Mouse (Mus musculus) neural tube, embryonic 14.5 days (tissue): Measurements from ENCODE around the gene Hcfc2. TPM values are rescaled to one million over a fixed set of nuclear protein-coding genes. Genes with fewer than 3 reads are reported as not detected.

ENCODE experiments used
- ATAC-seq: fragments of 200-750 bp; cut with Nextera tagmentation; 2 replicates; pipeline ENCODE4 v1.8.0; 2017; ENCODE audit warnings: low read depth, mild to moderate bottlenecking, moderate TSS enrichment, moderate library complexity
- H3K27ac ChIP-seq: fragments of 300-500 bp; sonication (generic); 2 replicates; pipeline ENCODE4 v1.5.1; 2014; ENCODE audit warnings: low read depth, mild to moderate bottlenecking, control low read depth, low read length, moderate library complexity, mixed read lengths
- H3K27me3 ChIP-seq: fragments of 300-500 bp; sonication (generic); 2 replicates; pipeline ENCODE4 v1.6.1; 2014; ENCODE audit warnings: low read length; ENCODE audit not compliant: control insufficient read depth, insufficient read depth
- H3K36me3 ChIP-seq: fragments of 300-500 bp; sonication (generic); 2 replicates; pipeline ENCODE4 v1.6.1; 2014; ENCODE audit warnings: low read length, mixed read lengths; ENCODE audit not compliant: control insufficient read depth, insufficient read depth
- H3K4me1 ChIP-seq: fragments of 300-500 bp; sonication (generic); 2 replicates; pipeline ENCODE4 v1.6.1; 2014; ENCODE audit warnings: low read length; ENCODE audit not compliant: control insufficient read depth, insufficient read depth
- H3K4me2 ChIP-seq: fragments of 300-500 bp; sonication (generic); 2 replicates; pipeline ENCODE4 v1.6.1; 2014; ENCODE audit warnings: mild to moderate bottlenecking, low read depth, low read length, control low read depth
- H3K4me3 ChIP-seq: fragments of 300-500 bp; sonication (generic); 2 replicates; pipeline ENCODE4 v1.5.1; 2014; ENCODE audit warnings: low read depth, low read length, control low read depth, mixed read lengths
- H3K9ac ChIP-seq: fragments of 300-500 bp; sonication (generic); replicated peaks from 2 replicates; pipeline ENCODE4 v1.6.1; 2014; ENCODE audit warnings: low read depth, mild to moderate bottlenecking, control low read depth, low read length, mixed read lengths
- H3K9me3 ChIP-seq: fragments of 300-500 bp; sonication (generic); 2 replicates; pipeline ENCODE4 v1.6.1; 2016; ENCODE audit warnings: low read length; ENCODE audit not compliant: control insufficient read depth
- WGBS: fragments of 180-500 bp; shearing (Covaris S2); extraction: QIAGEN DNeasy Blood & Tissue Kit; methylation state at CpG from one replicate; pipeline ENCODE4 v1.1.7; 2014; 5-methylcytosine and 5-hydroxymethylcytosine counted together
- polyA plus RNA-seq: library from polyadenylated mRNA; unstranded; fragments of >200 nt; fragmentation: Nextera tagmentation; extraction: Ambion mirVana; gene quantifications from 2 replicates; pipeline ENCODE4 v1.2.1, GENCODE M21; 2014

Gene Hcfc2
- polyA plus RNA-seq, 1 experiment from 2014 or later, result 38.2 TPM

DNA sequence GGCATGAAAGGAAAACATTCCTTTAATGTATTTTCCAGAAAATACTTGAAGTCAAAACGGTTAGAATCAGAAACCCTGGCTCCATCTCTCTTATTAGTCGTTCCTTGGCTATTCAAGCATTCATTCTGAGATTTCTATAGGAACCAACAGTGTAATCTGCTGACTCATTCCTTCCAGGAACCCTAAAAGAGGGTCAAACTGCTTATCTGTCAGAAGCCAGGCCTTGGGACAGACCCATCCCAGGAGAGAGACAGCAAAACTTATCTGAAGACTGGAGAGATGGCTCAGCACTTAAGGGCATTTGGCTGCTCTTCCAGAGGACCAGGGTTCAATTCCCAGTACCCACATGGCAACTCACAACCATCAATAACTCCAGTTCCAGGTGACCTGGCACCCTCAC is 81.1 kb downstream of the Hcfc2 start:
- H3K36me3 ChIP-seq, result no peaks in the 10 kb centered on the region
- no peak for ATAC-seq
- WGBS, result 84% methylated on average over 2 of the region's 2 CpGs
- 0 out of 2 replicates have a peak, but pooled peaks cover 4% of the 10 kb centered on the region for H3K4me1 ChIP-seq
- H3K9me3 ChIP-seq, result no peaks in the 10 kb centered on the region
- H3K4me3 ChIP-seq, result no peak overlapping the region
- no peaks in the 10 kb centered on the region for H3K27me3 ChIP-seq
- no peak overlapping the region for H3K27ac ChIP-seq
- H3K4me2 ChIP-seq, result no peak overlapping the region
- H3K9ac ChIP-seq, result no peak overlapping the region

DNA sequence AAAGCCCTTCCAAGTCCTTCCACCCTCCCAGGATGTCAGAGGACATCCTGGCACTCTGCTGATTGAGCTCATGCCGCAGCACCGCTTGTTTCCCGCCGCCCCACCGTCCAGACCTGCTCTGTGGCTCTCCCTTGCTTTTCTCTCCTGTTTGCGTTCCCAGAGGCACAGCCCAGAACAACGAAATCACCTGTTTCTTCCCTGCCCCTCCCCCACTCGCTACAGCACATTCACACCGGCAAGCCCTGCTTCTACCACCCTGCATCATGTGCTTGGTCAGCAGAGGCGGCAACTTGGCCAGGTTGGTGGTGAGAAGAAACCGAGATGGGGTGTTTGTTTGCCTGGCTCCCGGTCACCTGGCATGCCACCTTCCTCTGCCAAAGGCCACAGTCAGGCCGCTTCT is 81.9 kb downstream of the Hcfc2 start:
- H3K27me3 ChIP-seq, result no peaks in the 10 kb centered on the region
- no peak overlapping the region for H3K9ac ChIP-seq
- 0 out of 2 replicates have a peak, but pooled peaks cover 4% of the 10 kb centered on the region for H3K4me1 ChIP-seq
- 38% methylated on average over 13 of the region's 13 CpGs for WGBS
- H3K36me3 ChIP-seq, result no peaks in the 10 kb centered on the region
- H3K4me3 ChIP-seq, result no peak overlapping the region
- H3K9me3 ChIP-seq, result no peaks in the 10 kb centered on the region
- H3K4me2 ChIP-seq, result no peak overlapping the region
- no peak for ATAC-seq
- no peak overlapping the region for H3K27ac ChIP-seq

DNA sequence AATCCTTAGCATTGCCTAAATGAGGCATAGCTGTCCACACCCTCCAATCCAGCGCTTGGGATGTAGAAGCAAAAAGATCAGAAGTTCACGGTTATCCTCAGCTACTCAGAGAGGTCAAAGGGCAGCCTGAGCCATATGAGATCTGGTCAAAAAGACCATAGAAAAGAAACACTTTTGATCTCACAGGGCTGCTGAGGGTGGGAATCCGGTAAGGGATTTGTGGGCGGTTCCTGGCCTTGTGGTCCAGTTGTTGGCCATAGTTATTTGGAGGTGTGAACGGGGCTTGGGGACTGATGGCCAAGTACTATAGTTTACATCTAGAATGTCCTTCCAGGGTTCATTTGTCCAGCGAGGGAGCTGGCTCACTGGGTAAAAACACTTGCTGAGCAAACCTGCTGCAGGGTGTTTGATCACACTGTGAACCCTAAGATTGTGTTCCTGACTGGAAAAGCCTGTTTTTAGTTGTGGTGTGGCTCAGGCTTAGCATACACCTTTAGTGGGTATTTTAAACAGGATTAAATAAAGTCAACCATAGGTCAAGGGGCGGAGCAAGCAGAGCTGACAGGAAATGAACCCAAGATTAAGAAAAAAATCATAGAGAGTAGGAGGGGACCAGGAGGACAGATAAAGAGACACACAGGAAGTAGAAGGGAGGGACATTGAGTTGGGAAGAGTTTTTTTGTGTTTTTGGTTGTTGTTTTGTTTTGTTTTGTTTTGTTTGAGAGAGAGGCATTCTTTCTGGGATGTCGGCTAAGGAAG is 83.0 kb downstream of the Hcfc2 start:
- Histone ChIP-seq H3K4me2 (no peak overlapping the region), H3K27ac (no peak overlapping the region), H3K9ac (no peak overlapping the region), H3K9me3 (no peaks in the 10 kb centered on the region), H3K27me3 (no peaks in the 10 kb centered on the region), H3K4me1 (0 out of 2 replicates have a peak, but pooled peaks cover 4% of the 10 kb centered on the region), H3K4me3 (no peak overlapping the region), H3K36me3 (no peaks in the 10 kb centered on the region)
- 84% methylated on average over 8 of the region's 8 CpGs for WGBS
- no peak for ATAC-seq

DNA sequence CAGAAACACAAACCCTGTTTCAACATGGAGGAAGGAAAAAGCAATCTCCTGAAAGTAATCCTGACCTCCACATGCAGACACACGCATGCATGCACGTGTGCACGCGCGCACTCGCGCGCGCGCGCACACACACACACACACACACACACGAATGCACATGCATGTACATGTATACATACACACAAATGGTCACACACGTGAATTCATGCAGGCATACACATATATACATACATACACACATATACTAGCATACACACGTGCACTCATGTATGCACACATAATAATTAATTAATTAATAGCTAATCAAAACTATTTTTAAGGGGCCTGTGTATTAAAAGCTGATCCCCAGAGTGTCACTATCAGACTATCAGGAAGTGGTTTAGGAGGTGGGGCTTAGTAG is 83.9 kb downstream of the Hcfc2 start:
- Histone ChIP-seq H3K36me3 (no peaks in the 10 kb centered on the region), H3K9ac (no peak overlapping the region), H3K27ac (no peak overlapping the region), H3K9me3 (no peaks in the 10 kb centered on the region), H3K27me3 (no peaks in the 10 kb centered on the region), H3K4me2 (no peak overlapping the region), H3K4me1 (0 out of 2 replicates have a peak, but pooled peaks cover 4% of the 10 kb centered on the region), H3K4me3 (no peak overlapping the region)
- no peak for ATAC-seq
- 96% methylated on average over 14 of the region's 14 CpGs for WGBS

DNA sequence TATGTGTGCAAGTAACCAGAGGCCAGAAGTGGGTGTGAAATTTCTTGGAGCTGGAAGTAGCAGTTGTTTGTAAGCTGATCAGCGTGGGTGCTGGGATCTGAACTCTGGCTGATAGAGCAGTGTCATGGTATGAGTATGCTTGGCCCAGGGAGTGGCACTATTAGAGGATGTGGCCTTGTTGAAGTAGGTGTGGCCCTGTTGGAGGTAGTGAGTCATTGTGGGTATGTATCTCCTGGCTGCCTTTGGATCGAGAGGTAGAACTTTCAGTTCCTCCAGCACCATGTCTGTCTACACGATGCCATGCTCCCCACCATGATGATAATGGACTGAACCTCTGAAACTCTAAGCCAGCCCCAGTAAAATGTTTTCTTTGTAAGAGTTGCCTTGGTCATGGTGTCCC is 84.4 kb downstream of the Hcfc2 start:
- H3K4me2 ChIP-seq, result no peak overlapping the region
- WGBS, result 95% methylated on average over 3 of the region's 3 CpGs
- 0 out of 2 replicates have a peak, but pooled peaks cover 4% of the 10 kb centered on the region for H3K4me1 ChIP-seq
- no peaks in the 10 kb centered on the region for H3K36me3 ChIP-seq
- ATAC-seq, result no peak
- no peak overlapping the region for H3K4me3 ChIP-seq
- no peaks in the 10 kb centered on the region for H3K9me3 ChIP-seq
- H3K9ac ChIP-seq, result no peak overlapping the region
- no peak overlapping the region for H3K27ac ChIP-seq
- H3K27me3 ChIP-seq, result no peaks in the 10 kb centered on the region

DNA sequence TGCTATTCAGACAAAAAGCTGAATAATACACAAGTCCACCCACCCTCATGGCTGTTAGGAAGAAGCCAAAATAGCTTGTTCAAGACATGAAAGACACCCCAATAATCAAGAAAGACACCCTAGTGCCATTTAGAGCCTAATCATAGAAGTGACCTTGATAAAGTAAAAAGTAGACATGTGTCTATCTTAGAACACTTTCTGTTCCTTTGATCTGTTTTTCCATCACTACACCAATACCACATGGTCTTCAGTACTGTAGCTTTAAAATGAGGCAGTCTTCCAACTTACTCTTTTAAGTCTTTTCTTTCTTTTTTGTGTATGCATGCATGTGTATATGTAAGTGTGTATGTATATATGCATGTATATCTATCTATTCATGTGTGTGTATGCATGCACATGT is 84.9 kb downstream of the Hcfc2 start:
- H3K27me3 ChIP-seq, result no peaks in the 10 kb centered on the region
- no peak for ATAC-seq

DNA sequence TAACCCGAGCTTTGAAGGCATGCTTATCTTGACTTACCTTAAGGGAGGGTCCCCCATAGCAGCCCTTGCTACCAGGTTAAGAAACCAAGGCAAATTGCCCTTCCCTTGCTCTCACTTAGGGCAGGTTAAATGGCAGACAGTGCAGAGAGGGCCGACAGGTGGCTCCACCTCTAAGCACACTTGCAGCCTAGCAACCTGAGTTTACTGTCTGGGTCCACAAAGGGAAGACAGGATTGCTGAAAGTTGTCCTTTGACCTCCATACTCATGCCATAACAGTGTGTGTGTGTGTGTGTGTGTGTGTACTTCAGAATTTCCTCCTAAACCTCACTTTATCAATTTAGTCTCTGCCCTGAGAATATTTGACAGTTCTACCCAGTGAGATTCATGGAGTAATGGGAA is 86.5 kb downstream of the Hcfc2 start:
- Histone ChIP-seq H3K9me3 (no peaks in the 10 kb centered on the region), H3K27ac (no peak overlapping the region), H3K4me2 (no peak overlapping the region), H3K4me3 (no peak overlapping the region), H3K27me3 (no peaks in the 10 kb centered on the region), H3K4me1 (0 out of 2 replicates have a peak, but pooled peaks cover 4% of the 10 kb centered on the region), H3K9ac (no peak overlapping the region), H3K36me3 (no peaks in the 10 kb centered on the region)
- no peak for ATAC-seq
- 45% methylated on average over 2 of the region's 2 CpGs for WGBS

More for the DNA sequence above, 84.9 kb downstream of the Hcfc2 start:
- Histone ChIP-seq H3K4me1 (0 out of 2 replicates have a peak, but pooled peaks cover 4% of the 10 kb centered on the region), H3K27ac (no peak overlapping the region), H3K9ac (no peak overlapping the region), H3K4me2 (no peak overlapping the region), H3K36me3 (no peaks in the 10 kb centered on the region), H3K9me3 (no peaks in the 10 kb centered on the region), H3K4me3 (no peak overlapping the region)

DNA sequence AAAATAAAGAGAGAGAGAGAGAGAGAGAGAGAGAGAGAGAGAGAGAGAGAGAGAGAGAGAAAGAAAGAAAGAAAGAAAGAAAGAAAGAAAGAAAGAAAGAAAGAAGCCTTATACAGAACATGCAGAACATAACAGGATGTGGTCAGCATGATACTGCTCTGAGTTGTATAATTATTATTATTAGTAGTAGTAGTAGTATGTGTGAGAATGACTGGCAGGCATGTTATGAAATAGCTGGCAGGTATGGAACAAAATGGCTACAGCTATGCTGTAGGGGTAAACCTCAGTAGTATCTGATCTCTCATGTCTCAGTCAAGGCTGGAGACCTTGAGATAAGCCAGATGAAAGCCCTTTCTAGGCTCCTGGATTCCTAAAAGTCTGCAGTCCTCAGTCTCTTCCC is 93.2 kb downstream of the Hcfc2 start:
- Histone ChIP-seq H3K36me3 (no peaks in the 10 kb centered on the region), H3K9me3 (no peaks in the 10 kb centered on the region), H3K9ac (no peak overlapping the region), H3K4me3 (no peak overlapping the region), H3K4me2 (no peak overlapping the region), H3K4me1 (no peaks in the 10 kb centered on the region), H3K27me3 (no peaks in the 10 kb centered on the region), H3K27ac (no peak overlapping the region)
- no peak for ATAC-seq

DNA sequence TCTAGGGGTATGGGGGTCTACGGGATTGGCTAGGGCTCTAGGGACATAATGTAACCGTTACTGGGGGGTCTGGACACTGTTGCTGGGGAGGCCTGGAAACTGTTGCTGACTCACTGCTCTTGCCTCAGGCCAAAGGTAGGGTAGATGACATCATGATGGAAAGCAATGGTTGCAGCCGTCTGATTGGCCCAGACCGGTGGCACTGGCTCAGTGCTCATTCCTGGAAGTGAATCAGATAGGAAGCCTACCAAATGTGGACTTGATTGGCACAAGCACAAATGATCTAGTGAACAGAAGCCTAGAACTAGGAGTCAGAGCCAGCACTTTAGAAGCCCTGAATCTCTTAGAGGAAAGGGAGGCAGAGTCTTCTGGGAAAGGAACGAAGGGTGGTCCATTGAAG is 94.5 kb downstream of the Hcfc2 start:
- no peak for ATAC-seq
- 90% methylated on average over 5 of the region's 5 CpGs for whole genome bisulfite sequencing
- Histone ChIP-seq H3K4me2 (no peak overlapping the region), H3K27ac (no peak overlapping the region), H3K9ac (no peak overlapping the region), H3K27me3 (no peaks in the 10 kb centered on the region), H3K4me3 (no peak overlapping the region), H3K36me3 (no peaks in the 10 kb centered on the region), H3K4me1 (no peaks in the 10 kb centered on the region; the same call in 1 of the 2 replicates), H3K9me3 (no peaks in the 10 kb centered on the region)
